20 mouse cellular contexts compared by ENCODE assay signal in genomic region chr17:68078709-68079108, GRCm38 (mm10).
"Had no signal": no experiment of that assay in that cellular context is flagged by ENCODE, and none has a peak within 500 bp of the region (broad histone marks: within the 10 kb centered on the region; RNA-seq: fewer than 3 reads in every experiment).

No protein-coding gene starts in this region.

- H3K4me2 ChIP-seq: limb, embryonic 13.5 days; liver, embryonic 12.5 days; liver, embryonic 15.5 days; lung, embryonic 15.5 days; midbrain, embryonic 12.5 days; neural tube, embryonic 13.5 days had no signal

- H3K27me3 ChIP-seq: limb, embryonic 13.5 days; liver, embryonic 12.5 days; liver, embryonic 15.5 days; lung, embryonic 15.5 days; megakaryocyte, embryonic 14.5 days; midbrain, embryonic 12.5 days; neural tube, embryonic 13.5 days had no signal

- DNase-seq: kidney, adult 8-10 months; kidney, postnatal 14 days; kidney, postnatal 4 days; layer of hippocampus, adult 9-11 months; liver; lung, adult 18-20 months; lung, postnatal 10 days; lung, postnatal 36 days; thymus, adult 18-20 months; thymus, postnatal 36 days had no signal

- H3K9ac ChIP-seq: limb, embryonic 13.5 days; liver, embryonic 12.5 days; liver, embryonic 15.5 days; lung, embryonic 15.5 days; midbrain, embryonic 12.5 days; neural tube, embryonic 13.5 days had no signal

- H3K4me1 ChIP-seq: limb, embryonic 10.5 days; liver, embryonic 12.5 days; liver, embryonic 15.5 days; lung, embryonic 15.5 days; megakaryocyte, embryonic 14.5 days; midbrain, embryonic 12.5 days; neural tube, embryonic 13.5 days had no signal

- H3K9me3 ChIP-seq: limb, embryonic 10.5 days; limb, embryonic 13.5 days; liver, embryonic 12.5 days; liver, embryonic 15.5 days; lung, embryonic 15.5 days; midbrain, embryonic 12.5 days; neural tube, embryonic 13.5 days had no signal

- H3K4me3 ChIP-seq: layer of hippocampus, adult 2 months; limb, embryonic 10.5 days; limb, embryonic 13.5 days; liver, embryonic 12.5 days; liver, embryonic 15.5 days; lung, embryonic 15.5 days; megakaryocyte, embryonic 14.5 days; midbrain, embryonic 12.5 days; myocyte; neural tube, embryonic 13.5 days had no signal

- ATAC-seq: liver, embryonic 12.5 days had no signal

- H3K27ac ChIP-seq: layer of hippocampus, adult 2 months; limb, embryonic 10.5 days; limb, embryonic 13.5 days; liver, embryonic 12.5 days; liver, embryonic 15.5 days; lung, embryonic 15.5 days; midbrain, embryonic 12.5 days; neural tube, embryonic 13.5 days had no signal

- H3K36me3 ChIP-seq: limb, embryonic 10.5 days; limb, embryonic 13.5 days; liver, embryonic 12.5 days; liver, embryonic 15.5 days; lung, embryonic 15.5 days; midbrain, embryonic 12.5 days; neural tube, embryonic 13.5 days had no signal
